Mouse (Mus musculus) ES-Bruce4 (cell line): ENCODE results near the gene Caskin2. TPM values are rescaled to one million over a fixed set of nuclear protein-coding genes. Genes with fewer than 3 reads are reported as not detected.
A peak's percentile ranks its signal among the peaks of the same experiment; 100 is the strongest.

Source experiments
- H3K27ac ChIP-seq: 2 replicates; pipeline ENCODE4 v1.5.1; 2012; ENCODE audit warnings: low read length, inconsistent platforms; ENCODE audit not compliant: insufficient read depth
- H3K27me3 ChIP-seq: 2 replicates; pipeline ENCODE4 v1.6.1; 2012; ENCODE audit warnings: mild to moderate bottlenecking, low read length, inconsistent platforms; ENCODE audit not compliant: control insufficient read depth, poor library complexity, insufficient read depth, severe bottlenecking
- H3K36me3 ChIP-seq: 2 replicates; pipeline ENCODE4 v1.6.1; 2012; ENCODE audit warnings: inconsistent platforms, mild to moderate bottlenecking, low read length, moderate library complexity; ENCODE audit not compliant: control insufficient read depth, poor library complexity, insufficient read depth, severe bottlenecking
- H3K4me1 ChIP-seq: one replicate; pipeline ENCODE4 v1.8.1; 2011; ENCODE audit warnings: low read length; ENCODE audit not compliant: control insufficient read depth, insufficient read depth
- H3K4me3 ChIP-seq: 2 replicates; pipeline ENCODE4 v1.5.1; 2011; ENCODE audit warnings: low read depth, mild to moderate bottlenecking, low read length
- H3K9ac ChIP-seq: 2 replicates; pipeline ENCODE4 v1.6.1; 2012; ENCODE audit warnings: low read depth, mild to moderate bottlenecking, inconsistent platforms; ENCODE audit not compliant: poor library complexity, severe bottlenecking
- H3K9me3 ChIP-seq: replicated peaks from 2 replicates; pipeline ENCODE4 v1.6.1; 2012; ENCODE audit warnings: mild to moderate bottlenecking, low read length, inconsistent platforms; ENCODE audit not compliant: control insufficient read depth, poor library complexity, insufficient read depth, severe bottlenecking
- CTCF ChIP-seq: IDR thresholded peaks from one replicate; pipeline ENCODE4 v1.8.1; 2011; ENCODE audit warnings: low read depth, low read length
- EP300 ChIP-seq: IDR thresholded peaks from 2 replicates; pipeline ENCODE4 v1.6.1; 2011; ENCODE audit warnings: low read depth, low read length; ENCODE audit not compliant: insufficient read depth
- POLR2A ChIP-seq: IDR thresholded peaks from one replicate; pipeline ENCODE4 v1.8.1; 2011; ENCODE audit warnings: low read length; ENCODE audit not compliant: insufficient read depth
- polyA plus RNA-seq: library from polyadenylated mRNA; stranded (reverse); fragments of >200 nt; gene quantifications from 2 replicates; pipeline ENCODE4 v1.2.4, GENCODE M21; 2011; ENCODE audit warnings: low read depth; ENCODE audit not compliant: missing spikeins, insufficient read depth, insufficient read length

Caskin2 gene
- polyA plus RNA-seq, 1 experiment: 12.1 TPM

- TF ChIP-seq POLR2A: no peak
- 0 out of 2 replicates have a peak, but pooled peaks have one; percentile 5 for TF ChIP-seq EP300
- H3K9ac ChIP-seq: no peak overlapping the region
- no peaks in the 10 kb centered on the region for H3K27me3 ChIP-seq
- H3K27ac ChIP-seq: peak overlapping the region; percentile 60
- H3K36me3 ChIP-seq: no peaks in the 10 kb centered on the region
- H3K9me3 ChIP-seq: no peaks in the 10 kb centered on the region
- no peak overlapping the region for H3K4me3 ChIP-seq
- peaks cover 36% of the 10 kb centered on the region for H3K4me1 ChIP-seq
Observed at GRCm38 (mm10) chr11:115839732-115840131, 26.3 kb upstream of the Caskin2 start.

- Histone ChIP-seq H3K27ac (peak overlapping the region; percentile 60), H3K9me3 (no peaks in the 10 kb centered on the region)
Observed at GRCm38 (mm10) chr11:115838895-115839311, 25.5 kb upstream of the Caskin2 start.

GRCm38 (mm10) chr11:115837606-115838345 is 24.3 kb upstream of the Caskin2 start:
- Histone ChIP-seq H3K27ac (peak overlapping the region; percentile 51; the same call in 1 of the 2 replicates), H3K4me3 (no peak overlapping the region), H3K9ac (no peak overlapping the region), H3K9me3 (no peaks in the 10 kb centered on the region), H3K36me3 (no peaks in the 10 kb centered on the region), H3K4me1 (peaks cover 29% of the 10 kb centered on the region), H3K27me3 (no peaks in the 10 kb centered on the region)
- TF ChIP-seq CTCF (no peak), EP300 (no peak), POLR2A (no peak)

More at GRCm38 (mm10) chr11:115838895-115839311, 25.5 kb upstream of the Caskin2 start:
- Histone ChIP-seq H3K36me3 (no peaks in the 10 kb centered on the region), H3K4me3 (no peak overlapping the region), H3K4me1 (peaks cover 34% of the 10 kb centered on the region), H3K27me3 (no peaks in the 10 kb centered on the region), H3K9ac (no peak overlapping the region)
- TF ChIP-seq EP300: 0 out of 2 replicates have a peak, but pooled peaks have one; percentile 61
- no peak for TF ChIP-seq CTCF

- Histone ChIP-seq H3K27ac (peak overlapping the region; percentile 39), H3K4me3 (no peak overlapping the region), H3K27me3 (no peaks in the 10 kb centered on the region), H3K36me3 (no peaks in the 10 kb centered on the region), H3K9ac (no peak overlapping the region), H3K9me3 (no peaks in the 10 kb centered on the region), H3K4me1 (peaks cover 29% of the 10 kb centered on the region)
- TF ChIP-seq CTCF (no peak), EP300 (0 out of 2 replicates have a peak, but pooled peaks have one; percentile 34)
Observed at GRCm38 (mm10) chr11:115836656-115837395, 23.4 kb upstream of the Caskin2 start.

GRCm38 (mm10) chr11:115834033-115834432 is 20.6 kb upstream of the Caskin2 start:
- peak overlapping the region; percentile 65 for H3K27ac ChIP-seq
- H3K9ac ChIP-seq: 0 out of 2 replicates have a peak overlapping the region, but pooled peaks have one; percentile 8
- no peaks in the 10 kb centered on the region for H3K27me3 ChIP-seq

GRCm38 (mm10) chr11:115833021-115833513 is 19.6 kb upstream of the Caskin2 start:
- TF ChIP-seq POLR2A: no peak
- TF ChIP-seq CTCF: no peak
- TF ChIP-seq EP300: 0 out of 2 replicates have a peak, but pooled peaks have one; percentile 2
- Histone ChIP-seq H3K27me3 (no peaks in the 10 kb centered on the region), H3K27ac (peak overlapping the region; percentile 65), H3K4me3 (no peak overlapping the region; the same call in 1 of the 2 replicates), H3K9me3 (no peaks in the 10 kb centered on the region), H3K36me3 (no peaks in the 10 kb centered on the region), H3K9ac (peak overlapping the region; percentile 33; the same call in 1 of the 2 replicates), H3K4me1 (peaks cover 22% of the 10 kb centered on the region)

More at GRCm38 (mm10) chr11:115834033-115834432, 20.6 kb upstream of the Caskin2 start:
- H3K4me1 ChIP-seq: peaks cover 26% of the 10 kb centered on the region
- H3K36me3 ChIP-seq: no peaks in the 10 kb centered on the region
- H3K4me3 ChIP-seq: no peak overlapping the region
- TF ChIP-seq POLR2A (no peak), EP300 (no peak), CTCF (no peak)
- H3K9me3 ChIP-seq: no peaks in the 10 kb centered on the region
